Mouse (Mus musculus): ENCODE data around the gene Ptchd4. TPM values are rescaled to one million over a fixed set of nuclear protein-coding genes. Genes with fewer than 3 reads are reported as not detected.

Ptchd4 gene
- polyA plus RNA-seq (2014; fragmentation: Nextera tagmentation; extraction: Ambion mirVana): 2.1 and 2.3 TPM in 2 replicates

GRCm38 (mm10) chr17:42315669-42316611 is at the start of gene Ptchd4:
TSS of gene Ptchd4 (plus strand) at chr17:42315947.
- WGBS: under 1% methylated on average over 56 of the region's 56 CpGs
- no peaks in the 10 kb centered on the region for H3K27me3 ChIP-seq (ENCODE audit: control insufficient read depth, insufficient read depth, low read length)

GRCm38 (mm10) chr17:42276861-42277260 is 38.9 kb upstream of the Ptchd4 start:
- 78% methylated on average over 2 of the region's 2 CpGs for WGBS
- no peaks in the 10 kb centered on the region for H3K36me3 ChIP-seq (ENCODE audit: control insufficient read depth, insufficient read depth, low read length)
- DNase-seq (ENCODE audit: low spot score, missing footprints) (no peak), ATAC-seq (ENCODE audit: low FRiP score) (no peak)
- H3K4me2 ChIP-seq: no peak overlapping the region
- no peak overlapping the region for H3K9ac ChIP-seq (ENCODE audit: low read length)
- H3K4me3 ChIP-seq (ENCODE audit: low read depth, low read length): no peak overlapping the region
- no peaks in the 10 kb centered on the region for H3K27me3 ChIP-seq (ENCODE audit: control insufficient read depth, insufficient read depth, low read length)
- H3K27ac ChIP-seq (ENCODE audit: low read depth, low read length): no peak overlapping the region
- no peaks in the 10 kb centered on the region for H3K4me1 ChIP-seq (ENCODE audit: control insufficient read depth, insufficient read depth, low read length)
- H3K9me3 ChIP-seq (ENCODE audit: control insufficient read depth, low read length): no peaks in the 10 kb centered on the region

More at GRCm38 (mm10) chr17:42315669-42316611, at the start of gene Ptchd4:
- H3K4me2 ChIP-seq: peak within 1 kb of the TSS; percentile 62
- ATAC-seq (ENCODE audit: low FRiP score) (peak; percentile 85), DNase-seq (ENCODE audit: low spot score, missing footprints) (peak; percentile 95)
- H3K9ac ChIP-seq (ENCODE audit: low read length): peak within 1 kb of the TSS; percentile 68
- H3K4me3 ChIP-seq (ENCODE audit: low read depth, low read length): peak within 1 kb of the TSS; percentile 59
- no peaks in the 10 kb centered on the region for H3K9me3 ChIP-seq (ENCODE audit: control insufficient read depth, low read length)
- no peak within 1 kb of the TSS for H3K27ac ChIP-seq (ENCODE audit: low read depth, low read length)
- no peaks in the 10 kb centered on the region for H3K36me3 ChIP-seq (ENCODE audit: control insufficient read depth, insufficient read depth, low read length)
- peaks cover 3% of the 10 kb centered on the region; the same call in 1 of the 2 replicates for H3K4me1 ChIP-seq (ENCODE audit: control insufficient read depth, insufficient read depth, low read length)

- no peak for ATAC-seq (ENCODE audit: low FRiP score)
- WGBS: 77% methylated on average over 1 of the region's 1 CpGs
- H3K4me3 ChIP-seq (ENCODE audit: low read depth, low read length): no peak overlapping the region
- no peaks in the 10 kb centered on the region for H3K9me3 ChIP-seq (ENCODE audit: control insufficient read depth, low read length)
- H3K4me1 ChIP-seq (ENCODE audit: control insufficient read depth, insufficient read depth, low read length): no peaks in the 10 kb centered on the region
- no peak overlapping the region for H3K27ac ChIP-seq (ENCODE audit: low read depth, low read length)
- no peaks in the 10 kb centered on the region for H3K27me3 ChIP-seq (ENCODE audit: control insufficient read depth, insufficient read depth, low read length)
- DNase-seq (ENCODE audit: low spot score, missing footprints): no peak
- H3K36me3 ChIP-seq (ENCODE audit: control insufficient read depth, insufficient read depth, low read length): no peaks in the 10 kb centered on the region
- no peak overlapping the region for H3K9ac ChIP-seq (ENCODE audit: low read length)
- H3K4me2 ChIP-seq: no peak overlapping the region
Observed at GRCm38 (mm10) chr17:42284391-42284790, 31.4 kb upstream of the Ptchd4 start.

- Histone ChIP-seq H3K27me3 (ENCODE audit: control insufficient read depth, insufficient read depth, low read length) (no peaks in the 10 kb centered on the region), H3K4me2 (no peak overlapping the region), H3K36me3 (ENCODE audit: control insufficient read depth, insufficient read depth, low read length) (no peaks in the 10 kb centered on the region), H3K9ac (ENCODE audit: low read length) (no peak overlapping the region), H3K4me3 (ENCODE audit: low read depth, low read length) (no peak overlapping the region), H3K27ac (ENCODE audit: low read depth, low read length) (no peak overlapping the region), H3K9me3 (ENCODE audit: control insufficient read depth, low read length) (no peaks in the 10 kb centered on the region), H3K4me1 (ENCODE audit: control insufficient read depth, insufficient read depth, low read length) (no peaks in the 10 kb centered on the region)
- WGBS: 74% methylated on average over 3 of the region's 3 CpGs
- no peak for ATAC-seq (ENCODE audit: low FRiP score)
- no peak for DNase-seq (ENCODE audit: low spot score, missing footprints)
Observed at GRCm38 (mm10) chr17:42286255-42286654, 29.5 kb upstream of the Ptchd4 start.

GRCm38 (mm10) chr17:42290341-42290740 is 25.4 kb upstream of the Ptchd4 start:
- Histone ChIP-seq H3K4me3 (ENCODE audit: low read depth, low read length) (no peak overlapping the region), H3K4me1 (ENCODE audit: control insufficient read depth, insufficient read depth, low read length) (no peaks in the 10 kb centered on the region), H3K9ac (ENCODE audit: low read length) (no peak overlapping the region), H3K27me3 (ENCODE audit: control insufficient read depth, insufficient read depth, low read length) (no peaks in the 10 kb centered on the region), H3K27ac (ENCODE audit: low read depth, low read length) (no peak overlapping the region), H3K9me3 (ENCODE audit: control insufficient read depth, low read length) (no peaks in the 10 kb centered on the region), H3K36me3 (ENCODE audit: control insufficient read depth, insufficient read depth, low read length) (no peaks in the 10 kb centered on the region), H3K4me2 (no peak overlapping the region)
- ATAC-seq (ENCODE audit: low FRiP score) (no peak), DNase-seq (ENCODE audit: low spot score, missing footprints) (no peak)

- Histone ChIP-seq H3K36me3 (ENCODE audit: control insufficient read depth, insufficient read depth, low read length) (no peaks in the 10 kb centered on the region), H3K9ac (ENCODE audit: low read length) (no peak overlapping the region), H3K27ac (ENCODE audit: low read depth, low read length) (no peak overlapping the region), H3K4me2 (no peak overlapping the region), H3K4me3 (ENCODE audit: low read depth, low read length) (no peak overlapping the region), H3K27me3 (ENCODE audit: control insufficient read depth, insufficient read depth, low read length) (no peaks in the 10 kb centered on the region), H3K4me1 (ENCODE audit: control insufficient read depth, insufficient read depth, low read length) (no peaks in the 10 kb centered on the region), H3K9me3 (ENCODE audit: control insufficient read depth, low read length) (no peaks in the 10 kb centered on the region)
- ATAC-seq (ENCODE audit: low FRiP score) (no peak), DNase-seq (ENCODE audit: low spot score, missing footprints) (no peak)
- WGBS: 59% methylated on average over 5 of the region's 5 CpGs
Observed at GRCm38 (mm10) chr17:42291793-42292192, 24.0 kb upstream of the Ptchd4 start.

- ATAC-seq (ENCODE audit: low FRiP score) (no peak), DNase-seq (ENCODE audit: low spot score, missing footprints) (no peak)
- Histone ChIP-seq H3K27ac (ENCODE audit: low read depth, low read length) (no peak overlapping the region), H3K27me3 (ENCODE audit: control insufficient read depth, insufficient read depth, low read length) (no peaks in the 10 kb centered on the region), H3K4me3 (ENCODE audit: low read depth, low read length) (no peak overlapping the region), H3K36me3 (ENCODE audit: control insufficient read depth, insufficient read depth, low read length) (no peaks in the 10 kb centered on the region), H3K4me1 (ENCODE audit: control insufficient read depth, insufficient read depth, low read length) (no peaks in the 10 kb centered on the region), H3K9ac (ENCODE audit: low read length) (no peak overlapping the region), H3K4me2 (no peak overlapping the region), H3K9me3 (ENCODE audit: control insufficient read depth, low read length) (no peaks in the 10 kb centered on the region)
- 83% methylated on average over 4 of the region's 4 CpGs for WGBS
Observed at GRCm38 (mm10) chr17:42297986-42298385, 17.8 kb upstream of the Ptchd4 start.

- Histone ChIP-seq H3K4me2 (no peak overlapping the region), H3K9me3 (ENCODE audit: control insufficient read depth, low read length) (no peaks in the 10 kb centered on the region), H3K4me1 (ENCODE audit: control insufficient read depth, insufficient read depth, low read length) (no peaks in the 10 kb centered on the region), H3K27ac (ENCODE audit: low read depth, low read length) (no peak overlapping the region), H3K9ac (ENCODE audit: low read length) (no peak overlapping the region), H3K4me3 (ENCODE audit: low read depth, low read length) (no peak overlapping the region), H3K27me3 (ENCODE audit: control insufficient read depth, insufficient read depth, low read length) (no peaks in the 10 kb centered on the region), H3K36me3 (ENCODE audit: control insufficient read depth, insufficient read depth, low read length) (no peaks in the 10 kb centered on the region)
- DNase-seq (ENCODE audit: low spot score, missing footprints): peak; percentile 53
- ATAC-seq (ENCODE audit: low FRiP score): no peak
- 80% methylated on average over 3 of the region's 3 CpGs for whole genome bisulfite sequencing
Observed at GRCm38 (mm10) chr17:42299681-42300080, 16.1 kb upstream of the Ptchd4 start.

- H3K4me2 ChIP-seq: no peak overlapping the region
- no peaks in the 10 kb centered on the region for H3K4me1 ChIP-seq (ENCODE audit: control insufficient read depth, insufficient read depth, low read length)
- H3K4me3 ChIP-seq (ENCODE audit: low read depth, low read length): no peak overlapping the region
- no peak overlapping the region for H3K9ac ChIP-seq (ENCODE audit: low read length)
- 78% methylated on average over 4 of the region's 4 CpGs for WGBS
- H3K27me3 ChIP-seq (ENCODE audit: control insufficient read depth, insufficient read depth, low read length): no peaks in the 10 kb centered on the region
- DNase-seq (ENCODE audit: low spot score, missing footprints): no peak
- no peaks in the 10 kb centered on the region for H3K9me3 ChIP-seq (ENCODE audit: control insufficient read depth, low read length)
- no peaks in the 10 kb centered on the region for H3K36me3 ChIP-seq (ENCODE audit: control insufficient read depth, insufficient read depth, low read length)
- no peak overlapping the region for H3K27ac ChIP-seq (ENCODE audit: low read depth, low read length)
- ATAC-seq (ENCODE audit: low FRiP score): no peak
Observed at GRCm38 (mm10) chr17:42303062-42303577, 12.6 kb upstream of the Ptchd4 start.

Measured in midbrain, embryonic 11.5 days (tissue).